Mouse (Mus musculus): ENCODE measurements around the gene Atf2.
"Not testable (repeated sequence)": the region's sequence is repeated elsewhere in the genome, so short reads cannot be mapped to it uniquely, and the experiment has no call there.

Atf2 gene

DNA sequence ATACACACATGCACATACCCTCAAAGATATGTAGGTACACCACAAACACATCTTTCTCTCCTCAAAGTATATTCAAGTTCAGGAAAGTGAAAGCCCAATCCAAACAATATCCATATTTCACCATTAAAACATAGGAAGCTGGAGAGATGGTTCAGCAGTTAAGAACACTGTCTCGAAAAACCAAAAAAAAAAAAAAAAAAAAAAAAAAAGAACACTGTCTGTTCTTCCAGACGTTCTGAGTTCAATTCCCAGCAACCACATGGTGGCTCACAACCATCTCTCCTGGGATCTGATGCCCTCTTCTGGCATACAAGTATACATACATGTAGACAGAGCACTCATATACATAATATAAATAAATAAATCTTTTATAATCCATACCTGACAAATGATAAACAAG is 6.4 kb downstream of the Atf2 start:
- no peak for DNase-seq (ENCODE audit: low spot score in 2 of 2)

DNA sequence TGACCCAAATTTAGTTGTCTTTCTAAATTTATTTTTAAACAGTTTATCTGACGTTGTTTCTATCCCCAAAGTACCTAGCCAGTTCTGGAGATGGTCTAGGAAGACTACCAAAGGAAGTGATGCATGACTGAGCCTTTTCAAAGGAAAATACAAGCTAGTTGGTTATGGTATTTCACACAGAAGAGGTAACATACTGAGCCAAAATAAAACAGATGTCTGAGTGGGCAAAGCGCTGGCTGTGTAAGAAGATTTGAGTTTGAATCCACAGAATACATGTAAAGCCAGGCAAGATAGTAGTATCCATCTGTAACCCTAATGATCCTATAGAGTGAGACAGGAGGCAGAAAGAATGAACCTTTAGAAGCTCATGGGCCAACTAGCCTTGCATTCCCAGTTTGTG is 14.5 kb downstream of the Atf2 start:
- DNase-seq (ENCODE audit: low spot score in 2 of 2), result no peak

DNA sequence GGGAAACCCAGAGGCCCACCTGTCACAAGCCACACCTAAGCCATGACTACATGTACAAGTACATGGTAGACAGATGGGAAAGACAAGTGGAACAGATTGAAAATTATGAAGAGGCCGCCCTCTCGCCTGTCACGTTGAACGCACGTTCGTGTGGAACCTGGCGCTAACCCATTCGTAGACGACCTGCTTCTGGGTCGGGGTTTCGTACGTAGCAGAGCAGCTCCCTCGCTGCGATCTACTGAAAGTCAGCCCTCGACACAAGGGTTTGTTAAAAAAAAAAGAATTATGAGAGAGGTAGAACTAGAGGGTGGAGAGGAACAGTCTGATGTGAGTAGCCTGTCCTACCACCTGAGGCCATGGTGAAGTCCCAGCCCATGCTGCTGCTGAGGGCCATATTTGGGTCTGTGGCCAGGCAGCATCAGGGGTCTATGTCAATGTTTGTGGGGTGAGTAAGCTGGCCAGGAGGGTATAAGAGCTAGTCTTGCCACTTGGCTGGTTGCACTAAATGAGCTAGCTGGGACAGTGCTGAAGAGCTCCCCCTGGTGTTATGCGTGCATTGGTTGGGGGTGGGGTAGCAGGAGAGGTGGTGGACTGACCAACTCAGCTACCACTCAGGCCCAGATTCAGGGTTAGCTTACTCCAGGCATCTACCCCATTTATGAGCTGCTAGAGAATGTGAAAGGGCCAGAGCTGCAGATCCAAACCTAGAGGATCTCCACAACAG is 24.5 kb downstream of the Atf2 start:
- peak; percentile 32 to 45 for DNase-seq (ENCODE audit: low spot score in 2 of 2)

DNA sequence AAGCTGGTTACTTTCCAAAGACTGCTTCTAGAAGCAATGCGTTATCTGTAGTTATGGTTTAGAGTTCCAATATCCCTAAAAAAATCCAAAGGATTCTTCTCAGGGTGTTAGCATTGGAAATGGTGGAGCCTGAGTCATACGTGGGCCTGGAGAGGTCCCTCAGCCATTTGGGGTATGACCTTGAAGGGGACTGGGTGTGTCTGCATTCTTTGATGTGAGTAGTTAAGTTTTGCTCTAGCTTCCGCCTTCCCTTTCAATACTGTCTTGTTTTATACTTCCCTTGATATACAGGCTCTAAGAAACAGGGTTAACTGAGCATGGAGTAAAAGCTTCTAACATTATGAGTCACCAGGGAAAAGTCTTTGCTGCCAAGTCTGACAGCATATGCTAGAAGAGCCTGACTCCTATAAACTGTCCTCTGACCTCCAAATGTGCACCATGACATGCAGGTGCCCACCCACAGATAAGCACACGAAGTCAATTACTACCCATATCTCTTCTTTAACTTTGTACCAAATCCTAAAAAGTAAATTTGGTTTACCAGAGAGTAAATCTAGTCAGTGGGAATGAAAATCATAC is 32.3 kb downstream of the Atf2 start:
- no peak for DNase-seq (ENCODE audit: low spot score in 2 of 2)

DNA sequence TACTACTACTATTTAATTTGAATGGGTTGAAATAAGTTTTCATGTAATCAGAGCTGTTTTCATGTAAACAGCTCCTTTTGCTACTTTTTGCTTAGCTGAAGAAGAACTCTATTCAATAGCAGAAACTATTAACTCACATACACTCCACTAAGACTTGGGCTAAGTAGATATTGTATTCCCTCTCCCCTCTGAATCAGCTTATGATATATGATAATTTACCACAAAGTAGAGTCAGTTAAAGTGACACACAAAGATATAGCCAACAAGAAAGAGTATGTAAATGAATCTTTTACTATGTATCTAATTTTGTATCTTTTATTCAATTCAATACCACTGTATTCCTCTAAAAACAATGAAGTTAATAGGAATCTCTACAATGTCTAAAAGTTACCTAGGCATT is 35.1 kb downstream of the Atf2 start:
- DNase-seq (ENCODE audit: low spot score in 2 of 2), result no peak

DNA sequence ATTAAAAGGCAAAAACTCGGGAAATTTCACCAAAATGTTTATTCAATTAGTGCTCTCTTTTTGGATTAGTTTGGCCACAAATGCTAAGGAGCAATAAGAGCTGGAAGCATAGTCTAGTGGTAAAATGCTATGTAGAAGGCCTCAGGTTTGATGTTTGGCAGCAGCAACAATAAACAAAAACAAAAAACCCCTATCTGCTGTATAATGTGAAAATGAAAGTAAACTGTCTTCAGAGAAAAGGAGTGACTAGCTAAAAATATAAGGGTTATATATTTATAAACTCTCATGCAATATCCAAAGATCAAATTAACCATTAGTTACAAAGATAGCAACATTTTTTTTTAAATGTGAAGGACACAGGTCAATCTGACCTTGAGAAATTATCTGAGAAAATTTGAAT is 36.2 kb downstream of the Atf2 start:
- DNase-seq (ENCODE audit: low spot score in 2 of 2), result no peak

DNA sequence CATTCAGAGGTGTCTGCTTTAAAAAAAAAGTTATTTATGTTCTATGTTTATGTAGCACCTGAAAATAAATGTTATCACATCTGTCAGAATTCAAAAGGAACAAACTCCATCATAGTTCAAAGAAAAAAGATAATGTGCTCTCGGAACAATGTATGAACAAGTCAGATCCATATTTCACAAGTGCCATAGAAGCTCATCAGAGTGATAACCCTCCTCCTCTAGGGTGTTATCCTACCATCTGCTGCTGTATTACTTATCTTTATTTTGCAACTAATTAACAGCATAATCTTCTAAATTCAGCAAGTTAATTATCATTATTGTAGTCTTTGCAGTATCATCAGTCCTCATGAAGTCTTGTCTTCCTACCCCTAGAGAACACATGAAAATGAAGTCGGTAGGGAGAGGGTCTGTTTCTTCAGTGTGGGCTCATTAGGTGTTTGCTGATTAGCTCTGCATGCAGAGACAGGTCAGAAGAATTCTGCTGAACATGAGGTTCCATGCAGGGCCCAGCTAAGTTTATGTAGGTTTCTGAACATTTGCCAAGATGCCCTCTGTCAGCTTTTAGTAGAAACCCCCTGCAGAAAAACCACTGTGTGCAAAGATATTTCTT is 57.9 kb downstream of the Atf2 start:
- no peak for DNase-seq (ENCODE audit: low spot score in 2 of 2)

DNA sequence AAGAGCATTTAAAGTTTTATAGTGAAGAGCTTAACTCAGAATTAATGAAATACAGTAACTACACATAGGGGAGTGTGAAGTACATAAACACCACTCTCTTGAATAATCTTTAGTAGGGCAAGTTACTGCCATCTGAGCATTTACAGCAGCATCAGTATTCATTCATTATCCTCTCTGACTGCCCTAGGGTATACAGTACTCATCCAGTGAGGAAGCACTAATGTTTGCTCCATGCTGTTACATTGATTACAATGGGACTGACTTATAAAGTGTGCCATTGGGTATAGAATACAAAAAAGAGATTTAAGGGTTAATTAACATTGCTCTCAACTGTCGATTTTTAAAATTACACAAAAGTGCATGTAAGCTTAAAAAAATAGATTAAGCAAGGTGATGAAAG is 59.2 kb downstream of the Atf2 start:
- DNase-seq (ENCODE audit: low spot score in 2 of 2), result no peak

DNA sequence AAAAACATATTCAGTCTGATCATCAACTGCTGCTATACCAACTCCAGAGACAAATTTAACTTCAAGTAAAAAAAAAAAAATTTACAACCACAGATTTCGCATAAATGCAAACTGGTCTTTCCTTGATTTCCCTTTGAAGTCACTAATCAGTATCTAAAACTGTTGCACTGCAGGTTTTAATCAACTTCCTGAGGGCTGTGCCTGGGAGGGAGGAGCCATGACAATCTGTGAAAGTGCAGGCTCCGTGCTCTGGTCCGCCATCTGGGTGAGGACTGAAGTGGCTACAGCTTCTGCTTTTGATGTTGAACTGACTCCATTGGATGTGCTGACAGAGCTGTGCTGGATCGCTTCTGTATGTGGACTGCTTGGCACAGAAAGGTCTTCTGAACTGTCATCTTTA is 73.7 kb downstream of the Atf2 start:
- no peak for DNase-seq (ENCODE audit: low spot score in 2 of 2)

DNA sequence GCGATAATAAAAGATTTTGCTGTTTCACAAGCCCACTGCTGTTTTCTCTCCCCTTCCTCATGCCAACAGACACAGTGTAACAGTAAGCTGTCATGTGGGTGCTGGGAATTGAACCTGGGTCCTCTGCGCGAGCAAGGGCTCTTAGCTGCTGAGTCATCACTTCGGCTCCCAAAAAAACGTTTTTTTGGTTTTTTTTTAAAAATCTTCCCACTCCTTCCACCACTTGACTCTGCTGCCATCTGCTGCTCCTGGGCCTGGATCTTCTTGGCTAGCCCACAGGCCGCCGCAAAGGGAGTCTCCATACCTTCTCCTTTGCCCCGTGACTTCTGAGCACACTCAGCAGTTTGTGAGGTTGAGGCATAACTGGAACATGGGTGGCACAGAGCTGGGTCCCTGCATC is 84.8 kb downstream of the Atf2 start:
- DNase-seq (ENCODE audit: low spot score in 2 of 2), result no peak

DNA sequence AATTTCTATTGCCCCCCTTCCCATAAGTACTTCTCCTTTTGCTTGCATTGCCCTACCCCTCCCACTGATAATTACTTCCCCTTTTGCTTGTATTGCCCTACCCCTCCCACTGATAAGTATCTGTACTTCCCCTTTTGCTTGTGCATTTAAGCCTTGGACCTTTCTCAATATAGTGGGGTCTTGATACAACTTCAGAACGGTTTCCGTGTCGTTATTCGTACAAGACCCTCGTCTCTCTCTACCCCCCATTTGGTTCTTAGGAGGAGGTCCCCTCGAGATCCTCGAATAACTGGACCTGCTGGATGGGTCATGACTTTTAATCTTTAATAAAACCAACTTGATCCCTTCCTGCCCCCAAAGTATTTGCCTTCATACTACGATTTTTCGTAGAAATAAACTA is 92.3 kb downstream of the Atf2 start:
- DNase-seq (ENCODE audit: low spot score in 2 of 2), result not testable (repeated sequence)

DNA sequence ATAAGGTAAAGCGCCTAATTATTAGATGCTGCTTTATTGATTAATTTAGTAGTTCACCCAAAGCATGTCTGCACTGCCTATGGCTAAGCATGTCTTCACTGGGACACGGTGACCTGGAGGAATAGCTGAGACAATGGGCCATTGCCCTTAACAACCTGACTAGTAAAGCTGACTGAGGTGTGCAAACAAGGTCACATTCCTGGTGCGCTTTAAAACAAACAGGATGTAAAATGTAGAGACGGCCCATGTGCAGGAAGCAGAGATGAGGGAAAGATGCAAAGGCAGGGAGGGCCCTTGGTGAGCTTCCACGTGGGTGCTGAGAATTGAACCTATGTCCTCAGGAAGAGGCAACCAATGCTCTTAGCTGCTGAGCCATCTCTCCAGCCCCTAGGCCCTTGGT is 93.7 kb downstream of the Atf2 start:
- no peak for DNase-seq (ENCODE audit: low spot score in 2 of 2)

DNA sequence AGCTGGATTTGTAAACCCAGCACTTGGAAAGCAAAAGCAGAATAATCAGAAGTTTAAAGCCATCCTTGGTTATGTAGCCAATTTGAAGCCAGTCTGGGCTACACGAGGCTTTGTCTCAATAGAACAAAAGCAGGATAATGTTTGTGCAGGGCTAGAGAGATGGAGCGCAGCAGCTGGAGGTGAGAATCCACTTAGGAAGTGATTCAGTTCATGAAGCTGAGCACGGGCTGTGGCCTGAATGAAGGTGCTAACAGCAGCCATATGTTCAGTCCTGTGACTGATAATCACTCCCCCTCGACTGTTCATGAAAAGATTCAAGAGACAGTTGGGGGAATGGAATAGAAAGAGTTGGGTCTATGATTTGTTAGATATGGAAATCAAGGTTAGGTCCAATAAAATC is 94.3 kb downstream of the Atf2 start:
- no peak for DNase-seq (ENCODE audit: low spot score in 2 of 2)

DNA sequence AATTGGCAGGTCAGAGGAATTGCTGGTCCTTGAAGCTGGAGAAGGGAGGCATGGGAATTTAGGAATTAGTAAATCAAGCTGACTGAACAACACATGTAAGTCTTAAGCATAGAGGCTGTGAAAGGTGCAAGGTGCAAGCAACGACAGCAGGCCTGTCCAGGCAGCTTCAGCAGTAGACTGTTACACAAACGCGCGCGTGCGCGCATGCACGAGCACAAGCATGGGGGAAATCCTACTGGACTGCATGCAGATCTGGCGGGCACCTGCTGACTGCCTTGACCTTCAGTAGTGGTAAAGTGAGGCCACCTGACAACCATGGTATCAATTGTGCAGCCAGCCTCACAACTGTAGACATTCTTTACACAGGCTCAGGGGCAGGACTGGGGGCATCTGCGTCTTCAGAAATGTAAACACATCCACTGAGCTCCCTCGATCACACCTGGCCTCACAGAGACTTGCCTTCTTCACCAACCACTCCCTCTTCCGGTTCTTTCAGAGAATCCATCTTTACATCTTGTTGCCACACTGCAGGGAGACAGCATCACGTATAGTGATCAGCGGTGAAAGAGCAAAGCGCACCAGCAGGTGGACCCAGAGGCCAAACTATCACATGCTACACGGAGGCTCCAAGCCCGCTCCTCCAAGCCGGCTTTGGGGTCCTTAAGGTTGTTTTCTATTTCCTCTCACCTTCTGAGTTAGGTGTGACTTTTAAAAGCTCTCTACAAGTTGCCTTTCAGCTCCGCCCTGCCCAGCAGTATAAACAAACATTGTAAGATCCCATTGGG is 100.4 kb downstream of the Atf2 start:
- DNase-seq (ENCODE audit: low spot score in 2 of 2), result no peak

DNA sequence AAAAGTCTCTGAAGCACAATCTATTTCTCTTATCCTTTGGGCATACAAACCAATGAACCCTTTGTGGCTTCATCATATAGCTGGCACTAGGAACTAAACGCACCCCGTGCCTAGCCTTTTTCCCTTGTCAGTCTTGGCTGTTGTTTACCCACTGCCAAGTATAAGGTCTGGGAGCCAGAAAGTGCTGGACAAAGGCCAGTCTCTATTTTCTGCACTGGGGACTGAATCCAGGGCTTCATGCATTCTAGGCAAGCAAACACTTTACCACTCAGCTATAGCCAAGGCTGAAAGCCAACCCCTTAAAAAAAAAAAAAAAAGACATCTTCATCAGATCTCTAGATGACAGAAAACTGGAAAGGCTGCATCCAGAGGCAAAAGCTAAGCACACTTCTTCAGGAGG is 102.1 kb downstream of the Atf2 start:
- DNase-seq (ENCODE audit: low spot score in 2 of 2), result no peak

DNA sequence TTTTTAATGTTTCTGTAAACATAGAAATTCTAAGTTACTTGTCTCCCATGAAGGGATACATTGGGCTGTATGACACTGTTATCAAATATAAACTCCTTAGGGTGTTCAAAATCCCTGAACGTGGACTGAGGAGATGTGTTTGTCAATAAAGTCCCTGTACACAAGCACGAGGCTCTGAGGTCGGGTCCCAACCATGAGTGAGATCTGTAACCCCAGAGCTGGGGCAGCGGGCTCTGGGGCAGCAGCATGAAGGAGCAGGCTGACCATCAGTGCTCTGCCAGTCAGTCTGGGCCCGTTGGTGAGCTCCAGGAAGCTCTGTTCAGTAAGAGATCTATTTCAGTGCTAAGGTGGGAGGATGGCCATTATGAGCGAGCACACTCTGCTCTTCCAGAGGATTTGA is 104.0 kb downstream of the Atf2 start:
- DNase-seq (ENCODE audit: low spot score in 2 of 2), result no peak

DNA sequence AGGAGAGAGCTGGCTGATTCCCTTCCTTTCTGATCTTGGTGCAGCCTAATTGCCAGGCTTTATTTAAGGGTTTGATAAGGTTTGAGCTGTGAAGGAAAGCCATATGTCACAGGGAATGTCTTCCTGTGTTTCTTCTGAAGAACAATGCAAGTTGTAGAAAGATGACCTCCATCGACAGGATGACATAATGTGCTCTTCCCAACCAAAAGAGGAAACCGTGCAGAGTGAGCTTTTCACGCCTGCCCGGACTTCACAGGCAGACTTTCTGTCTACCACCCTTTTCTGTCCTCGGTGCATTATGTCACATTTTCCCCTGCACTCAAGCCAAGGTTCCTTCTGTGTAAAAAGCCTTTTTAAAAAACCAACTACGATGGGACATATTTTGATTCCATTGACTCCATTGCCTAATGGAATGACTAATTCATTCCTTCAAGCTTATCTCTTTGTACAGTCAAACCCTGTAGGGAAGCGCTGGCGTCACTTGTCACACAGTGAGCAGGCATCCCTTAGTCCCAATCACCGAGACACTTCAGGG is 110.0 kb downstream of the Atf2 start:
- no peak for DNase-seq (ENCODE audit: low spot score in 2 of 2)

DNA sequence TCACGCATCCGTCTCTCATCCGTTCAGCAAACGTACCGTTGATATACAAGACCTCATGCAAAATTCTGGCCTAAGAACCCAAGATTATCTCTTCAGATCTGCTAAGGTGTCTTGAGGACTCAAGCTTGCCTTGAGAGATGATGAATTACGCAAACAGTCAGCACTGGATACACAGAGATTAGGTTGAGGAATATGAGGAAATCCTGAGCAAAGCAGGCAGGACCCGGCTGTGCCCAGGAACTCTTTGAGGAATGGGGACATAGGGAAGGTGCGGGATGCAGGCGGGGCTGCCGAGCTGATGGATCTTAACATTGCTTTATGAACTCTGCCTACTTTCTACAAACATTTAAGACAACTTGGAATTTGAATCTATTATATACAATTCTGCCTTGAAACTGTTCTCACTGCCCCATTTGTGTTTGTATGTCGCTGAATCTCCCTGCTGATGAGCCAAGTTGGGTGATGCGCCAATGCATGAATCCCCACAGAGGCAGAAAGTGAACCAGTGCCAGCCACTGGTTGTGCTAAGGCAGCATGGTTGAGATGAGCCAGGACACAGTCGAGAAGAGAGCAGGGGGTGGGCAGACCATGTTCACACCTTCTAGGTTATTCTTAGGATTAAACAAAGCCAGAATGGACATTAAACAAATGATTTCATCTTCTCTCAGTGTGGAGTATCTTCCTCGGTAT is 112.0 kb downstream of the Atf2 start:
- DNase-seq (ENCODE audit: low spot score in 2 of 2), result no peak

DNA sequence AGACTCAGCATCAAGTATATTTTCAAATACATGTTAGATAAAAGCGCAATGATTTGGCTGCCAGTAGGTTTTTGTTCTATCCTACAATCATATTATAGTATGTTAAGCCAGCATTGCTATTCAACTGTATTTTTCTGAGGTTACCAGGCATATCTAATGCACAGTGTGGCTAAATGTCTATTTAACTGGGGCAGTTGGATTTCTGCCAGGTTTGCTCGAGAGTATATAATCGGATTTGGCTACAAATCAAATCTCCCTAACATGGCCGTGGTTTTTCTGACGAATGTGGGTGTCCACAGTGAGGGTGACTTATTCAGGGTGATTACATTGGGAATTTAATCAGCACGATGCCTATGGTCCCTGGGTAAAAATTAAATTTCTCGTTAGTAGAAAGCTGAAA is 112.6 kb downstream of the Atf2 start:
- DNase-seq (ENCODE audit: low spot score in 2 of 2), result no peak

DNA sequence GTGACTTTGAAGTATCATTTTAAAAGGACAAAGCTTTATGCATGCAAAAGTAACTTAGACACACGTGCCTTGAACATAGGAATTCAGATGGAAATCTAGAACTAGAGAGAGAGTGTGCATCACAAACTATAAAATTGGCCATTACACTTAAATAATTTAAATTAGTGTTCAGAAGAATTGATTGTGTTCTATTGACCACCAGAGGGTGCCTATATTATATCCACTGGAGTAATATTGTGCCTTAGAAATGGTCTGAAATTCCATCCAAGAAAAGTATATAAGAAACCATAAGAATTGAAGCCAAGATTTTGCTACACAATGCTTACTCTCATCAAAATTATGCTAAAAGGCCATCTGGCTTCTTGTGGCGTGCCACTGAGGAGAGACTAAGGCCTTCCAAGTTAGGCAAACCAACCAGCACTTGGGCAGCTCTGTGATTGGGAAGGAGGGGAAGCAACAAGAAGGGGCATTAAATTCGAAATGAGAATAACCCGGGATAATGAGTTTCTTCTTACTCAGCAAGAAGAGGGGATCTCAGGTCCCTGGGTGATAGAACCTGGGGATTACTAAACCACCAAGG is 113.3 kb downstream of the Atf2 start:
- DNase-seq (ENCODE audit: low spot score in 2 of 2), result no peak

DNA sequence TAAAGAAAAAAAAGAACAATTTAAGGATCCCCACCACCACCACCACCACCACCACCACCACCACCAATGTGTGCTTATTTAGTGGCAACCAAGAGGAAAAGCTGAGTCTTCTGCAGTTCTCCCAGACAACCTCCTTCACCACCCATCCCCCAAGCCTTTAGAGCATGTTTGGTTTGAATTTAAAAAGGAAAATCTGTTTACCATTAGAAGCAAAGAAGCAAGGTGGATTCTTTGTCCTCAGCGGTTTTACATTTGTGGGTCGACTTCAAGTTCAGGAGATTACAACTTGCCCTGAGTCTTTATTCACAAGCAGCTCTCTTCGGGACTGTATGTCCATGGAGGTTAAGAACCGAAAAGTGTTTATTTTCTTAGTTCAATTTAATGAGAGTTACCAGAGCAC is 115.5 kb downstream of the Atf2 start:
- no peak for DNase-seq (ENCODE audit: low spot score in 2 of 2)
